Mouse (Mus musculus): ENCODE measurements around the gene Ccser2. TPM values are rescaled to one million over a fixed set of nuclear protein-coding genes. Genes with fewer than 3 reads are reported as not detected.
A peak's percentile ranks its signal among the peaks of the same experiment; 100 is the strongest.
"Not testable (repeated sequence)": the region's sequence is repeated elsewhere in the genome, so short reads cannot be mapped to it uniquely, and the experiment has no call there.

Ccser2 gene
- 10 to 100 TPM; 19.7 to 22.5 (median 20.2) TPM for polyA plus RNA-seq (2017; shearing (Covaris generic))

- peak; percentile 92 for ATAC-seq
Observed at GRCm38 (mm10) chr14:36968628-36969147, at the start of gene Ccser2. Gene Ccser2, minus strand, starts transcription at chr14:36968777.

DNA sequence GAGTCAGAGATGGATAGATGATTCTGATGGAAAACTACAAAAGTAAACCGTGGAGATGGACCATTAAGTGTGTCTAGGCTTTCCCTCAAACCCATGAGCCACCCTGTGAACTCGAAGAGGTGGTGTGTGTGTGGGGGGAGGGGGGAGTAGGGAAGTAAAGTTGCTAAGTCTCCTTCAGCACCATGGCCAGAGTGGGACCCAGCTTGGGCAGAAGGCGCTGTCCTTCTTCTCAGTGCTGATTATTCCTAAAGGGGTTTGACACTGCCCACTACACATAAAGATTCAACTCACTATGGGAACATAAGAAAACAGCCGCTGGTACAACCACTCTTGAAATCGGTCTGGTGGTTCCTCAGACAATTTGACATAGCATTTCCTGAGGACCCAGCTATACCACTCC lies 47.3 kb upstream of the Ccser2 start:
- ATAC-seq, result no peak

DNA sequence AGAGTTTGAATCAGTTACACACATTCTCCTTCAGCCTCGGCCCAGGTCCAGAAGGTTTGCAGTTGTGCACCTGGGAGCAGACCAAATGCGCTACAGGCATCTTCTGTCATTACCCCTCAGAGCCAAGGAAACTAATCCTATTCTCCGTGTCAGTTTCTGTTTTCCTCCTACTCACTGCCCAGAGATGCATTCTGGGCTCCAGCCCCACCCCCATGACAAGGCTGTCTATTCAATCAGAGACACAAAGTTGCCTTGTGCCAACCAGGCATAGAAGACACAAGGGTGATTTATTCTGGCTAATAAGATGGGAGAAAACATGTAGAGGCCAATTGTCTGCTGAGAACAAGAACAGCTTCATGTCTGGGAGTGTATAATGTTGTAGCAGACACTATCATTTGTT lies 45.1 kb upstream of the Ccser2 start:
- no peak for ATAC-seq

- ATAC-seq, result no peak
Observed at GRCm38 (mm10) chr14:37009686-37010085, 41.1 kb upstream of the Ccser2 start.

DNA sequence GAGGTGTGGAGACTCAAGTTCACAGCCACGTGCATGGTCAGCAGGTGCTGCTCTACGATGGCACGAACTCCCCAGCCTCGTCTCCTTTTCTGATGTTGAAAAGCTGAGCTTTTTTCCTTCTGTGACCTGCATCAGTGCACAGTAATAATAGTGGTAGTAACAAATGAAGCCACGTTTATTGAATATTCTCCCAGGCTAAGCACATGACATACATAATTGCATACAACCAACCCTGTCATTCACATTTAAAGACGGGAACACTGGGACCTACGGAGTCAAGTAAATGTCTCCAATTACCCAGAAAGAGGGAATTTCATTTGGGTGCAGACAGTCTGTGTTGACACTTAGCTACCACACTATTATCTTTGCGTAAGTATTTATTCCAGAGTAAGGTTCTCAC lies 37.9 kb upstream of the Ccser2 start:
- ATAC-seq, result no peak

- no peak for ATAC-seq
Observed at GRCm38 (mm10) chr14:37005865-37006264, 37.3 kb upstream of the Ccser2 start.

GRCm38 (mm10) chr14:37003431-37004095 lies 35.0 kb upstream of the Ccser2 start:
- ATAC-seq, result no peak

- ATAC-seq, result no peak
Observed at GRCm38 (mm10) chr14:37002852-37003251, 34.3 kb upstream of the Ccser2 start.

- ATAC-seq, result not testable (repeated sequence)
Observed at GRCm38 (mm10) chr14:37000780-37001179, 32.2 kb upstream of the Ccser2 start.

DNA sequence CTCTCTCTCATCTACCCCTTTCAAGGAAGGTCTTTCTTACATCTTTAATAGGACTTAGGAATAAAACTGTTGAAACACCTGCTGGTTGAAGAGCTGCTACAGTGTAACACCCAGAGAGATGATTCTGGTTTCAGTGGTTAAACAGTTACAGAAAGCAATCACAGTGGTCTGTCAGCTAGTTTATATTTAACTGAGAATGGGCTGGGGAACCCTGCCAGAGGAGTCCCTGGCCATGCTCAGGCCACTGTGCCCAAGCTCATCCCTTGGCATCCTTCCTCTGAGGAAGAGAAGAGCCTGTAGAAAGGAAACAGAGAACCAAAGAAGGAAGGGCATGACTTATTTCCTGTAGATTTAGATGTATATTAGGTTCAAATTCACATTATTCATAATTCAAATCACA lies 21.2 kb upstream of the Ccser2 start:
- ATAC-seq, result no peak

- no peak for ATAC-seq
Observed at GRCm38 (mm10) chr14:36985693-36986092, 17.1 kb upstream of the Ccser2 start.

- ATAC-seq, result no peak
Observed at GRCm38 (mm10) chr14:36975019-36975418, 6.4 kb upstream of the Ccser2 start.

- no peak for ATAC-seq
Observed at GRCm38 (mm10) chr14:36971211-36971610, 2.6 kb upstream of the Ccser2 start.

- ATAC-seq, result no peak
Observed at GRCm38 (mm10) chr14:36969861-36970420, 1.4 kb upstream of the Ccser2 start.

- ATAC-seq, result peak; percentile 70
Observed at GRCm38 (mm10) chr14:36968076-36968627, 425 bp downstream of the Ccser2 start.

DNA sequence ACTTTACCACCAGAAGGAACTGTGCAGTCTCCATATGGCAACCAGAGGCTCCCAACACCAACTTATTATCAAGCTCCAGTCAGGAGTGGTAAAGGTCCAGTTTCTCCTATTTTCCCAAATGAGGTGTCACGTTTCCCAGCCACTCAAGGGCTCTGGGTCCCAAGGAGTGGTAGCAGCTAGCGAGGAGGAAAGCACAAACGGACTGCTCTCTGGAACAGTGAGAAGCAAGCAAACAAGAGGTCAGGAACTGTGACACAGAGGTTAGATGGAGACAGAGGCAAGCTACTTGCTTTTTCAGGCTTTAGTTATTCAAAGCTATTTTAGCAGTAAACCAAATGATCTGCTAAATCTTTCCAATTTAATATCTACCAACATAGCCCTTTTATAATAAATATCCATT lies 3.2 kb downstream of the Ccser2 start:
- no peak for ATAC-seq

- ATAC-seq, result peak; percentile 99
Observed at GRCm38 (mm10) chr14:36962477-36962876, 6.1 kb downstream of the Ccser2 start.

DNA sequence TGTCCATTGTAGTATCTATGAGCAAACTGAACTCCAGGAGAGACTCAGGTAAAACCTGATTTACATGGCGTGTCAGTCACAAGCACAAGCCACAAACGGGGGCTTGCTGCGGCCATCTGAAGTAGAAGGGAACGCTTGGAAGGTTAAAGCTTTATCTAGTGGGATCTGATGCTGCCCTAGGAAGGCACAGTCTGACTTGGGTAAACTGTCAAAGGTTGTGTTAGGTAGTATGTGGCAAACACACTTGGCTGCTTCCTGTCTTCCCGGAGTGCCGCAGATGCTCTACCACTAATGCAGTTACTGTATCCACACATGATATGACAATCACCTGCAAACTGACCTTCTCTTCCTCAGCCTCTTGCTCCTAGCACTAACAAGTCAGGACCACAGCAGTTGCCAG lies 10.9 kb downstream of the Ccser2 start:
- ATAC-seq, result no peak

DNA sequence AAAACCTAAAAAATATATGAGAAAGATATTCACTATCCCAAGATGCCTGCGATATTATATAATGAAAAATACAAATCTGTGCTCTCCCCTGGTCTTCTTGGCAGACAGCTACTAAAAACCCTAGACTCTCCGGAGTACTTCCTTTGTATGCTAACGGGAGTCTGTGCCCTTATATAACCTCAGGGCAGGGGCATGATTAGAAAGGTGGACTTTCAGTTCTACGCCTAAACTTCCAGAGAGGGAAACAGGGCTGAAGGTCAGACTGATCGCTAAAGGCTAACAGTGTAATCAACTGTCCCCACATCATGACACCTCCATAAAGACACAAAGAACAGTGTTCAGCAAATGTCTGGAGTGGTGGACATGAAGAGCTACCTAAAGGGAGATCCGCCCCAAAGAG lies 11.3 kb downstream of the Ccser2 start:
- ATAC-seq, result no peak

DNA sequence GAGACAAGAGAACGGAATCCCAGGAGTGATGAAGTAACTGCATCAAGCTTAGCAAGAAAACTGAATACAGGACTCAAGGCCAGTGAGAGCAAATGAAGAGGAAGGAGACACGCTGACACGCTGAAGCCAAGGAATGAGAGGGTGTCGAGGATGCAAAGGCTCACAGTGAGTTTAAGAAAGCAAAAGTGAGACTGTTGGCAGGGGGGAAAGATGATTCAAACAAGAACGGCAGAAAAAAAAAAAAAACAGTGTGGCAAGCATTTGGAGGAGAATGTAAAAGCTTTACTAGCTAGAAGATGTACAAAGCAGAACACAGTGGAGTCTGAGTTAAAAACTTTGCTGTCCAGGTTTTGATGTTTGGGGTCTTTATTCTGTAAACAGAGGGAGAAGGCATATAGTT lies 11.9 kb downstream of the Ccser2 start:
- no peak for ATAC-seq

- ATAC-seq, result peak; percentile 65
Observed at GRCm38 (mm10) chr14:36952687-36953426, 15.7 kb downstream of the Ccser2 start.

DNA sequence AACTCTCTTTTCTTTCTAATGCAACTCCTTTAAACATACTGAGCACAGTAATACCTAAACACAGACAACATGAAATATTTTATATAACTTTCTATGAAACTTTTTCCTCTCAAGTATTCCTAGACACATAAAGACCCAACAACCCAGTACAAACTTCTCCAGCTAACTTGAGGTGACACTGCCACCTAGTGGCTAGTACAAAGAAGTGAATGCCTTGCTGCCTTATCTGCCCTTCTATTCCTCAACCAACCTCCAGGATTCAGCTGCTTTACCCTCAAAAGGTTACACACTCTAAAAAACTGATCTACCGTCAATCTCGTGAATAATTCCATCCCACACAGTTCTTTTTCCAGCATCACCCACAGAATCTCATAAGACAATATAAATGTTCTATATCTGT lies 16.4 kb downstream of the Ccser2 start:
- peak; percentile 75 for ATAC-seq

- peak; percentile 74 for ATAC-seq
Observed at GRCm38 (mm10) chr14:36942716-36943115, 25.9 kb downstream of the Ccser2 start.
